Mouse (Mus musculus): ENCODE measurements at regions not wholly inside any gene's neighbourhood (a gene's known extent, or its start where the extent isn't known, plus 50 kb on each side); places are given as distances from the start of the nearest gene placed in this dataset.

DNA sequence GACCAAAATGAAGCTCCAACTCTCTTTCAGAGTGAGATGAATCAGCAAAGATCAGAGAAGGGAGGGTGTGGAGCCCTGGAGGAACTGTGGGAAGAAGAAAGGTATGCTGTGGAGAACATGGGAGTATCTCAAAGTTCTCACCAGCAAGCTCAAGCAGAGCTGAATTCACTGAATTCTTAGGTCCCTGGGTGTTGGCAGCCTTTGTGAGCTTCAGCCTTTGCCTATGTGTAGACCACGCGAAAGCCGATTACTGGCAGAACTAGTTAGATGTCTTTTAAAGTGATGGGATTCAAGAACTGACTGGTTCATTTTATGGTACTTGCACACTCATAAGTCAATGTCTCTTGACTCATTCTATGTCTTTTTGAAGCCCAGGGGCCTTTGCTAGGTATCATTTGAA, 491.2 kb upstream of the Hsf2 start:
- no peak for TF ChIP-seq CTCF (IDR thresholded peaks at IDR 0.05; ENCODE audit: borderline replicate concordance, insufficient read depth, low read length)
- TF ChIP-seq POLR2A (IDR thresholded peaks at IDR 0.05; ENCODE audit: low read depth, low read length): no peak
